Mouse (Mus musculus): ENCODE data around the gene Exoc3l4. TPM values are rescaled to one million over a fixed set of nuclear protein-coding genes. Genes with fewer than 3 reads are reported as not detected.
A peak's percentile ranks its signal among the peaks of the same experiment; 100 is the strongest.

Exoc3l4 gene
- polyA plus RNA-seq, 1 experiment, result 0.21 TPM

DNA sequence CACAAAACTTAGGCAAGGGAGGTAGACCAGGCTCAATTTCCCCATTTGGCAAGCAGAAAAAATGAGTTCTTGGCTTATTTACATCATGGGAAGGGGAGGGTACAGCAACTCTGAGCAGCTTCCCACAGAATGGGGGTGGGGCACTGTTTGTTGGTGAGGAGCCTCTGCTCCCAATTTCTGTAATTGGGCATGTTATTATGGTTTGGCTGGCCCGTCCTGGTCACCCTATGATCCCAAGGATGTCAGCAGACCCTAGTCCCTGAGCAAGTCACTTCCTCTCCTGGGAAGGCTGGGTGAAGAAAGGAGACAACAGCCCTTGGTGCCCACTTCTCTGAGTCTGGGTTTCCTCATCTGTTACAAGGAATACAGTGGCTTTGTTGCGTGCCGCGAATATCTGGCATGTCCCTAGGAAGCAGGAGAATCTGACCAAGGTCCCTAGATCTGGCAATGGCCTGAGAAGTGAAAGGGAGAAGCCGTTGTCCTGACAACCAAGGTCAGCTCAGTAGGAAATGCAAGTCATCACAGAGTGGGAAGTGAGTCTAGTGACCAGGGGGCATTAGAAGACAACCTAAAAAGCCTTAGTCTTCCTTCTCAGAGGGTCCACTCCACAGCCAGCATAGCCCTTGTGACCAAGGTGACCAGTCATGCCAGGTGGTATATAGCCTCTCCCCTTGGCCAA is 20.5 kb downstream of the Exoc3l4 start:
- TF ChIP-seq GATA1 (IDR thresholded peaks at IDR 0.05; ENCODE audit: low read length), result no peak

DNA sequence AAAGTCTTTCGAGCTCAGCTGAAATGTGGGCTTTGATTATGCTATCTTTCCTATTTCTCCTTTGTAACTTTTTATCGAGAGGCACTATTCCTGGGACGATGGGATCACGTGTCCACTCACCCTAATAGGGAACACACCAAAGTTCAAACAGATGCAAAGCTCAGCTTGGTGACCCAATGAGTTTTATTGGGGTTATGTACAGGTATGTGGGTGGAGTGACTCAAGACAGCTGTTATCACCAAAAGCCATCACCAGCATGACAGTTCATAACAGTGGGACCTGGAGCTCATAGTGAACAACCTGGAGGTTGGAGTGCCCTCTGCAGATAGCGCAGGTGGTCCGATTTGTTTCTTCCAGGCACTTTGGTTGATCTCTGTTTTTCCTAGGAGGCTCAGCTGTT is 22.0 kb downstream of the Exoc3l4 start:
- TF ChIP-seq GATA1 (IDR thresholded peaks at IDR 0.05; ENCODE audit: low read length), result no peak

- TF ChIP-seq GATA1 (IDR thresholded peaks at IDR 0.05; ENCODE audit: low read length), result no peak
These were observed 24.0 kb downstream of the Exoc3l4 start for GRCm38 (mm10) chr12:111440701-111441373.

- no peak for TF ChIP-seq GATA1 (IDR thresholded peaks at IDR 0.05; ENCODE audit: low read length)
These were observed 24.7 kb downstream of the Exoc3l4 start for GRCm38 (mm10) chr12:111441523-111441922.

DNA sequence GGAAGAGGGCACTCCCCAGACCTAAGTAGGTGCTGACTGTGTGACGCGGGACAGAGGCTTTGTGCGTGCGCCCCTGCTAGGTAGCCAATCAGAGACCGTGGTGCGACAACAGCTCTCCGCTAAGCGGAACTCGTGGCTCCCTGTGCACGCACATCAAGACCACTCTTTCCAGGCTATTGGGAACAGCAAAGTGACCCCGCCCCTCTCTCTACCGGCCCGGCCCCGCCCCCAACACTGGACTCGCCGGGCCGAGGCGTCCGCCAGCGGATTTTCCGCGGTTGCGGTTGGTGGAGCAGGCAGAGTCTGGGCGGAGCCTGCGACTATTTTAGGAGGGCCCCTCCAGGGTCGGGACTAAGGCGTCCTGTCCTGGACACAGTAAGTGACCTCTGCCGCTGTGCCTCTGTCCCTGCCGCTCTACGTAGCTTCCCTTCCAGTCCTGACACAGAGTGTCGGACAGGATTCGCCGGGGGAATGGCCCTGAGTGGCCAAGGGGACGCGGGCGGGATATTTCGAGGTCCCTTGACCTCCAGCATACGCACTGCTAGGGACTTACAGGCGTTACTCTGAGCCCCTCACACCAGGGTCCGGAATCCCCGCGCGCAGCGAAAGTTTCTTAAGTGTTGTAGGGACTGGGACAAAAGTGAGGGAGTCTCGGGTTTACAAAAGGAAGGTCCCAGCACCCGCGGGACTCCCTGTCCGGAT is 25.6 kb downstream of the Exoc3l4 start, which contains the start of gene Tnfaip2:
Gene Tnfaip2, plus strand, starts transcription at position 161 of the 702 bp plus-strand sequence.
- TF ChIP-seq GATA1 (IDR thresholded peaks at IDR 0.05; ENCODE audit: low read length), result no peak

DNA sequence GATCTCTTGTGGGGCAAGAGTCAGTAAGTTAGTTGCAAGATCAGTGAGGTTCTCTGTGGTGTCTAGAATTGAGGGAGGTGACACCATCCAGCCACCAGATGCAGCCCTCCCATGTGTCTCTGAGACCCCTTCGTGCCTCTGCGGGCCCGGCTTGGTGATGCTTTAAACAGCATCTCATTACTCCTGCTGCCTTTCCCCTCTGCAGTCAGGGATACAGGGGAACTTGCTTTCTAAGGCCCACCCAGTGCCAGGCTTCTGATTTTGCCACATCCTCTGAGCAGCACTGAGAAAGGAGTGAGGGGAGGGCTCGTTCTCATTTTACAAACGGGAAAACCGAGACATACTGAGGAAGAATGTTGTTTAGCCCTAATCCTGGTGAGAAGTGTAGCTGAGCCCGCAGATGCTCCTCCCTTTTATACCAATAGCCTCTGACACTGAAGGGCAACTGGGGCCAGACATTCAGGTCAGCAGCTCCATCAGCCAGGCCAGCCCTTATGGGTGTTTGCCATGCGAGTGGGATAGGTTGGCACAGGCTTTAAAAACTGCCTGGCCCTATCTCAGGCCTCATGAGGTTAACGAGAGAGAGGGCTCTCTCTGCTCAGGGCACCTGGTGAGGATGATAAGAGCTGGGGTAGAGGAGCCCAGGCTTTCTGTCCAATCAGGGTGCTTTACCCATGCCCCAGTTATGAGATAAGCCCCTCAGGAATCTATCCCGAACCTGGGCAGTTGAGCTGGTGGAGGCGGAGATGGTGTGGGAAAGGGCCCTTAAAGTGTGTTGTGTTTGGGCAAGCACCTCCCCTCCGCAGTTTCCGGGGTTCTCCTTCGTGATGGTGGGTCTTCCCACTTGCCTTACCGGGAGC is 26.4 kb downstream of the Exoc3l4 start:
- TF ChIP-seq GATA1 (IDR thresholded peaks at IDR 0.05; ENCODE audit: low read length), result peak; percentile 85

DNA sequence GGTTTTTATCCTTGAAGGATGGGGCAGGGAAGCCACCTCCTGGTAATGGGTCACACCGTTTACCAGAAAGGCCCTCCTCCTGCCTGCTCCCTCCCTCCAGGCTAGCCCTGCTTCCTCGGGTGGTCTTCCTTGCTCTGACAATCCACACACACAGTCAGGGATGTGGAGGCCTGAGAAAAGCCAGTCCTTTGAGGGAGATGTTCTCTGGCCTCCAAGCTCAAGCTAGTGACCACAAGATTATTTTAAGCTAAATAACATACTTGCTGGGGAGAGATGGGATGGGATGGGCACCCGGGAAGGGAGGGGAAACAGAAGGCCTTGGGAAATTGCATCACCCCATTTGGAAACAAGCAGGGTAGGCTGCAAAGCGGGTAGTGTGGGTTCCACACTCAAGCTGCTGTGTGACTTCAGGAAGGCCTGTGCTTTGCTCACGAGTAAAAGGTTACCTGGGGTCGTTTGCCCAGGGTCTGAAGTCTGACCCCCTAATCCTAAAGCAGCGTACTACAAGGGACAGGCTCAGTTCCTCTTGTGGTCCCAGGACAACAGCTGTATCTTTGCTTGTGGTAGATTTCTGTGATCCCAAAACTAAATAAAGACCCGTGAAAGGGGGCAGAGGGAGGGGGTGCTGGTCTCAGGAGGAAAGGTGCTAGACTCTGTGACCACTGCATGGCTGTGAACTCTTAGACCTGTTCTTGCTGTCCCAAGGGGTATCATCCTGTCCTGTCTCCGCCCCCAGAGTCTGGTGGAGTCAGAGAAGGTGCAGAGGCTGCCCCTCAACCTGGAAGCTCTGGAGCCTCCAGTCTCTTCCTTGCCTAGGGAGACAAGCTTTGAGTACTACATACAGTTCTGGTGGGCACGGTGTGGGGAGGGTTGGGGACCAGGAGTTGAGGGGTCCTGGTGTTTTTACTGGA is 27.4 kb downstream of the Exoc3l4 start:
- no peak for TF ChIP-seq GATA1 (IDR thresholded peaks at IDR 0.05; ENCODE audit: low read length)

- TF ChIP-seq GATA1 (IDR thresholded peaks at IDR 0.05; ENCODE audit: low read length), result no peak
These were observed 28.5 kb downstream of the Exoc3l4 start for GRCm38 (mm10) chr12:111445161-111445889.

DNA sequence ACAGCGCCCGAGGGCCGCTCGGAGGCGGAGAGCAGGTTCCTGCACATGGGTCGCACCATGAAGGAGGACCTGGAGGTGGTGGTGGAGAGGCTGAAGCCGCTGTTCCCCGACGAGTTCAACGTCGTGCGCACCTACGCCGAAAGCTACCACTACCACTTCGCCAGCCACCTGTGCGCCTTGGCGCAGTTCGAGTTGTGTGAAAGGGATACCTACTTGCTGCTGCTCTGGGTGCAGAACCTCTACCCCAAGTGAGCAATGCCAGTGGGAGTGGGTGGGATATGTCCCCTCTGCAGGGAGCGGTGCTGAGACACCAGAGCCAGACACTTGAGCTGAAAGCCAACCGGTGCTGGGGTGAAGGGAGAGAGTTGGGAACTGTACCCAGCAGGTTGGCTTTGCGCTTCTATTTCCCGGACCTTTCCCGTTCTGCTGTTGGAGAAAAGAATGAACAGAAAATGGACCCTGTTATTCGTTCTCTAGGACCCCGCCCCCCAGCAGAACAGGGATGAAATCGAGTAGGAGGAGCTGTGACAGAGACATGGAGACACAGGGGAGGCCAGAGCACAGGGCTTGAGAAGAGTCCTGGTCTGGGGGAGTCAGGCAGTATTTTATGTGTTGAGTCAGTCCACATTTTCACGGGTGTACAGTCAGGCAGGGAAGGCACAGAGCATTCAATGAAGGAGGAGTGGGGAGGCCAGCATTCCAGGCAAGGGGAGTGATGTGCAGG is 29.2 kb downstream of the Exoc3l4 start:
- TF ChIP-seq GATA1 (IDR thresholded peaks at IDR 0.05; ENCODE audit: low read length), result no peak

GRCm38 (mm10) chr12:111446745-111447144 is 29.9 kb downstream of the Exoc3l4 start:
- no peak for TF ChIP-seq GATA1 (IDR thresholded peaks at IDR 0.05; ENCODE audit: low read length)

DNA sequence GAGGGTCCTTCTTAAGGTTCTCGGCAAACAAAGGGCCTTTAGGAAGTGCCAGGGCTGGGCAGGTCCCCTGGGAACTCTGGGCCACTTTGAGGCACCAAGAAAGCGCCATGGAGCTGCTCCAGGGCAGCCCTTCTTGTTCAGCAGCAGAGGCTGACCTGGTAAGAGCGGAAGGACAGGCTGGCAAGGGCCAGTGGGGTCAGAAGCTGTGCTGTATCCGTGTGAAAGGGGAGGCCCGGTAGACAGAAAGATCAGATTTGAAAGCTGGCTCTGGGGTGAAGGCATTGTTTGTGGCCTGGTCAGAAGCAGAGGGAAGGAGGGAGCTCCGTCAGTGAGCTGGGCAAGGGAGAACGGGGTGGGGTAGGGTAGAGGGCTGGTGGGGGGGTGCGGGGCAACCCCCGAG is 30.5 kb downstream of the Exoc3l4 start:
- TF ChIP-seq GATA1 (IDR thresholded peaks at IDR 0.05; ENCODE audit: low read length), result no peak

- TF ChIP-seq GATA1 (IDR thresholded peaks at IDR 0.05; ENCODE audit: low read length), result no peak
These were observed 31.3 kb downstream of the Exoc3l4 start for GRCm38 (mm10) chr12:111447898-111448760.
